Mouse (Mus musculus) midbrain, embryonic 12.5 days (tissue): ENCODE measurements at regions not wholly inside any gene's neighbourhood (a gene's known extent, or its start where the extent isn't known, plus 50 kb on each side); places are given as distances from the start of the nearest gene placed in this dataset.

ENCODE experiments used
- ATAC-seq: fragments of 200-750 bp; cut with Nextera tagmentation; 2 replicates; pipeline ENCODE4 v1.8.0; 2017; ENCODE audit warnings: low read depth, moderate TSS enrichment, moderate library complexity; ENCODE audit not compliant: low FRiP score
- H3K27ac ChIP-seq: fragments of 300-500 bp; sonication (generic); replicated peaks from 2 replicates; pipeline ENCODE4 v1.5.1; 2016; ENCODE audit warnings: mild to moderate bottlenecking
- H3K27me3 ChIP-seq: fragments of 300-500 bp; sonication (generic); 2 replicates; pipeline ENCODE4 v1.6.1; 2016; ENCODE audit warnings: mild to moderate bottlenecking
- H3K36me3 ChIP-seq: fragments of 300-500 bp; sonication (generic); 2 replicates; pipeline ENCODE4 v1.6.1; 2016
- H3K4me1 ChIP-seq: fragments of 300-500 bp; sonication (generic); 2 replicates; pipeline ENCODE4 v1.6.1; 2016
- H3K4me2 ChIP-seq: fragments of 300-500 bp; sonication (generic); replicated peaks from 2 replicates; pipeline ENCODE4 v1.6.1; 2016; ENCODE audit warnings: mild to moderate bottlenecking, moderate library complexity
- H3K4me3 ChIP-seq: fragments of 300-500 bp; sonication (generic); 2 replicates; pipeline ENCODE4 v1.5.1; 2016; ENCODE audit warnings: mild to moderate bottlenecking
- H3K9ac ChIP-seq: fragments of 300-500 bp; sonication (generic); replicated peaks from 2 replicates; pipeline ENCODE4 v1.6.1; 2016; ENCODE audit warnings: mild to moderate bottlenecking, moderate library complexity
- H3K9me3 ChIP-seq: fragments of 300-500 bp; sonication (generic); 2 replicates; pipeline ENCODE4 v1.6.1; 2016; ENCODE audit warnings: mild to moderate bottlenecking
- WGBS: fragments of 180-500 bp; shearing (Covaris S2); methylation state at CpG from one replicate; pipeline ENCODE4 v1.1.7; 2016; 5-methylcytosine and 5-hydroxymethylcytosine counted together

GRCm38 (mm10) chr10:36229422-36229821 lies 277.2 kb upstream of the Hs3st5 start:
- ATAC-seq = peak; percentile 65
- Histone ChIP-seq H3K9me3 (0 out of 2 replicates have a peak, but pooled peaks cover 3% of the 10 kb centered on the region), H3K36me3 (no peaks in the 10 kb centered on the region), H3K4me2 (no peak overlapping the region), H3K27me3 (no peaks in the 10 kb centered on the region), H3K4me1 (no peaks in the 10 kb centered on the region), H3K9ac (no peak overlapping the region), H3K27ac (no peak overlapping the region), H3K4me3 (no peak overlapping the region)

GRCm38 (mm10) chr10:36239486-36239885 lies 267.1 kb upstream of the Hs3st5 start:
- ATAC-seq = no peak
- H3K9ac ChIP-seq = no peak overlapping the region
- no peak overlapping the region for H3K4me2 ChIP-seq
- no peaks in the 10 kb centered on the region for H3K9me3 ChIP-seq
- H3K4me3 ChIP-seq = no peak overlapping the region
- no peak overlapping the region for H3K27ac ChIP-seq
- H3K4me1 ChIP-seq = no peaks in the 10 kb centered on the region
- no peaks in the 10 kb centered on the region for H3K36me3 ChIP-seq
- no peaks in the 10 kb centered on the region for H3K27me3 ChIP-seq
- 92% methylated on average over 3 of the region's 3 CpGs for WGBS

- no peaks in the 10 kb centered on the region for H3K9me3 ChIP-seq
These were observed 258.2 kb upstream of the Hs3st5 start for GRCm38 (mm10) chr10:36248451-36248850.

More at GRCm38 (mm10) chr10:36248451-36248850, 258.2 kb upstream of the Hs3st5 start:
- no peaks in the 10 kb centered on the region for H3K36me3 ChIP-seq
- H3K4me3 ChIP-seq = no peak overlapping the region
- no peak overlapping the region for H3K9ac ChIP-seq
- no peaks in the 10 kb centered on the region for H3K4me1 ChIP-seq
- H3K27ac ChIP-seq = no peak overlapping the region
- H3K27me3 ChIP-seq = no peaks in the 10 kb centered on the region
- H3K4me2 ChIP-seq = no peak overlapping the region
- no peak for ATAC-seq
